Mouse (Mus musculus) bone marrow macrophage, adult 2 months (primary cell): ENCODE measurements around the gene Prl7b1. TPM values are rescaled to one million over a fixed set of nuclear protein-coding genes. Genes with fewer than 3 reads are reported as not detected.

ENCODE experiments used
- H3K27ac ChIP-seq: 2 replicates; pipeline ENCODE4 v1.5.1; 2012; ENCODE audit warnings: low read depth, low read length; ENCODE audit not compliant: insufficient read depth
- H3K4me1 ChIP-seq: 2 replicates; pipeline ENCODE4 v1.6.1; 2012; ENCODE audit warnings: low read length; ENCODE audit not compliant: control insufficient read depth, insufficient read depth
- H3K4me3 ChIP-seq: 2 replicates; pipeline ENCODE4 v1.5.1; 2012; ENCODE audit warnings: mild to moderate bottlenecking, low read length, moderate library complexity; ENCODE audit not compliant: insufficient read depth
- CTCF ChIP-seq: IDR thresholded peaks from 2 replicates; pipeline ENCODE4 v1.5.1; 2012; ENCODE audit warnings: low read depth, mild to moderate bottlenecking, low read length, moderate library complexity
- POLR2A ChIP-seq: IDR thresholded peaks from 2 replicates; pipeline ENCODE4 v1.6.1; 2012; ENCODE audit warnings: mild to moderate bottlenecking, low read depth, low read length, borderline replicate concordance
- polyA plus RNA-seq: library from polyadenylated mRNA; stranded (reverse); fragments of >200 nt; gene quantifications from 2 replicates; pipeline ENCODE4 v1.2.4, GENCODE M21; 2012; ENCODE audit not compliant: missing spikeins, insufficient read depth, insufficient read length

Gene Prl7b1
- not detected in 2 replicates for polyA plus RNA-seq

DNA sequence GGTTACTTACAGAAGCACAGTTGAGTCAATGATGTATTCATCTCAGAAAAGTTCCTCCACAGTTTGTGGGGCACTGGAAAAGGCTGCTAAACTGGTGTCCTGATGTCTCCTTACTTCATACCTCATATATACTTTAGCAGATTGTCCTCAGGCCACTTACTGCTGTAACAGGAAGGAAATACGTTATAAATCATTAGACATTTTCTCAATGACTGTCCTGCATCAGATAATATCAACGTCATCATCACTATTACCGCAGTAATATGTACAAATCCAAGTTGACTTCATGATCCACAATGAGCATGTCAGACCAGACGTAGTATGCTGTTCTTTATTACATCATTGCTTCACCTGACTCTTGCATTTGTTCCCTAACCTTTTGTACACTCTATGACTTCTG, at the start of gene Prl7b1:
Prl7b1 (minus strand) TSS at position 101 of the 400 bp plus-strand sequence.
- Histone ChIP-seq H3K27ac (no peak within 1 kb of the TSS), H3K4me1 (no peaks in the 10 kb centered on the region), H3K4me3 (no peak within 1 kb of the TSS)
- no peak for TF ChIP-seq CTCF
- no peak for TF ChIP-seq POLR2A

DNA sequence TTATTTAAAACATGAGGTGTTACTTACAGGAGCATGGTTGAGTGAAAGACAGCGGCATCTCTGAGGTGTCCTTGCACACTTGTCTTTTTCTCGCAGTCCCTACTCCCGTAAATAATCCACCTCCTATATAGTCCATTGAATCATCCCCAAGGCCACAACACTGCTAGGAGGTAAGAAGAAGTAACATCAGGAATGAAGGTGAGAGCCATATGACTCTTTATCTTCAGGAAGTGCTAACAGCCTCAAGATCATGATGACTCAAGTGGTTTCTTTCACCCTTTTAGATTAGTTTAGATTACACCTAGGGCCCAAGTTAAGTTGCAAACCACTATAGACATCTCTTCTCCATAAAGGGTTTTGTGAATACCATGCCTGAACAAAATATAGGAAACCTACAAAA, 32.0 kb upstream of the Prl7b1 start, which contains the start of gene Prl7a1:
Prl7a1 (minus strand) TSS at position 101 of the 400 bp plus-strand sequence.
- TF ChIP-seq CTCF (no peak), POLR2A (no peak)
- no peak within 1 kb of the TSS for H3K27ac ChIP-seq
- H3K4me1 ChIP-seq, result no peaks in the 10 kb centered on the region
- H3K4me3 ChIP-seq, result no peak within 1 kb of the TSS

DNA sequence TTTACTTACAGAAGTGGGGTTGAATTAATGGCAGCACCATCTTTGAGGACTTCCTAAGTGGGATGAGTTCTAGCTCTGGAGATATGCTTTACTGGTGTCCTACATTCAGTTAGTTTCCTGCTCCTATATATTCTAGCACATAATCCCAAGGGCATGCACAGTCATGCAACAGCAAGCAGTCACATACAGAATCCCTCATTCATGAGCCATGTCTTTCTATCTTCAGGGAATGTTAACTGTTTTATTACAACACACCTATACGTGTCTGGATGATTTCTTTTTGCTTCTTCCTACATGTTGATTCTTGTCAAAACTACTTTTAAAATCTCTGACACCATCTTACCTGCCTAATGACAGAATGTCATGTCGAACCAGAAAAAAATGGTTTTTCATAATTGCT, 28.3 kb downstream of the Prl7b1 start, which contains the start of gene Prl8a1:
Prl8a1 (minus strand) TSS at position 101 of the 400 bp plus-strand sequence.
- H3K4me3 ChIP-seq, result no peak within 1 kb of the TSS
- no peak for TF ChIP-seq POLR2A
- no peak for TF ChIP-seq CTCF
- no peaks in the 10 kb centered on the region for H3K4me1 ChIP-seq
- no peak within 1 kb of the TSS for H3K27ac ChIP-seq

DNA sequence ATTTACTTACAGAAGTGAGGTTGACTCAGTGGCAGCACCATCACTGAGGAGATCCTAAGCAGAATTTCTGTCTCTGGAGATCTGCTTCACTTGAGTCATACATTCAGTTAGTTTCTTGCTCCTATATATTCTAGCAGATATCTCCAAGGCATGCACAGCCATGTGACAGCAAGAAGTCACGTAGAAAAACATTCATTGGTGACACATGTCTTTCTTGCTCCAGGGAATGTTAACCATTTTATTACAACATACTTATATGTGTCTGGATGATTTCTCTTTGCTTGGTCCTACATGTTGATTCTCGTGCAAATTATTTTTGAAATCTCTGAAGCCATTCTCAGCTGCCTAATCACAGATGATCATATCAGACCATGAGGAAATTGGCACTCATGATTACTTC, 45.9 kb downstream of the Prl7b1 start, which contains the start of gene Prl8a9:
Prl8a9 (minus strand) TSS at position 101 of the 400 bp plus-strand sequence.
- H3K4me1 ChIP-seq, result no peaks in the 10 kb centered on the region
- no peak within 1 kb of the TSS for H3K4me3 ChIP-seq
- no peak within 1 kb of the TSS for H3K27ac ChIP-seq
- TF ChIP-seq CTCF, result no peak
- no peak for TF ChIP-seq POLR2A

DNA sequence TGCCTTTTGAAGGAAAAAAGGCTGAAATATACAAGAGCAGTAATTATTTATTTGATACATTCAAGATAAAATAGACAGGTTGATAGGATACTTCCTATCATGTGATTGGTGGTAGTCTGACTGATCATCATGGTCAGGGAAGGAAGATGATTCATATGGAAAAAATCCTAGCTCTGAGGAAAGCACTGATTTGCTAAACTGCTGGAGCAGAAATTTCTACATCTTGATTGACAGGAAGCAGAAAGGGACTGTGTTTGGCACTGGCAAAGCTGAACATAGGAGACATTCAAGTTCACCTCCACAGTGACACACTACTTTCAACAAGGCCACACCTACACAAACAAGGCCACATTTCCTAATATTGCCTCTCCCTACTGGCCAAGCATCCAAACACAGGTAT, 57.0 kb downstream of the Prl7b1 start:
- H3K4me1 ChIP-seq, result no peaks in the 10 kb centered on the region
- H3K27ac ChIP-seq, result no peak overlapping the region
- TF ChIP-seq CTCF (no peak), POLR2A (no peak)
- H3K4me3 ChIP-seq, result no peak overlapping the region

Other genes starting within 250 kb of the Prl7b1 start
- gene Prl2b1, start 219.7 kb downstream of the Prl7b1 start, polyA plus RNA-seq, result not detected in 2 replicates
- not detected in 2 replicates for gene Prl8a6, start 171.9 kb downstream of the Prl7b1 start, polyA plus RNA-seq
- gene Prl8a8, start 97.4 kb downstream of the Prl7b1 start, polyA plus RNA-seq, result not detected in 2 replicates
- gene Prl8a9, start 46.0 kb downstream of the Prl7b1 start, polyA plus RNA-seq, result not detected in 2 replicates
- gene Prl8a1, start 28.4 kb downstream of the Prl7b1 start, polyA plus RNA-seq, result not detected in 2 replicates
- not detected in 2 replicates for gene Prl7a1, start 31.9 kb upstream of the Prl7b1 start, polyA plus RNA-seq
- not detected in 2 replicates for gene Prl7a2, start 57.5 kb upstream of the Prl7b1 start, polyA plus RNA-seq
- not detected in 2 replicates for gene Prl7d1, start 106.2 kb upstream of the Prl7b1 start, polyA plus RNA-seq
- not detected in 2 replicates for gene Prl7c1, start 170.2 kb upstream of the Prl7b1 start, polyA plus RNA-seq
- gene Prl2a1, start 191.1 kb upstream of the Prl7b1 start, polyA plus RNA-seq, result not detected in 2 replicates
- not detected in 2 replicates for gene Prl2c1, start 238.8 kb upstream of the Prl7b1 start, polyA plus RNA-seq